Mouse (Mus musculus) hindbrain, embryonic 12.5 days (tissue): Measurements from ENCODE around the gene Olfr464. TPM values are rescaled to one million over a fixed set of nuclear protein-coding genes. Genes with fewer than 3 reads are reported as not detected.

ENCODE experiments used
- ATAC-seq: fragments of 200-750 bp; cut with Nextera tagmentation; 2 replicates; pipeline ENCODE4 v1.8.0; 2017; ENCODE audit warnings: moderate TSS enrichment; ENCODE audit not compliant: low FRiP score
- H3K27ac ChIP-seq: fragments of 300-500 bp; sonication (generic); 2 replicates; pipeline ENCODE4 v1.5.1; 2016; ENCODE audit warnings: mild to moderate bottlenecking
- H3K27me3 ChIP-seq: fragments of 300-500 bp; sonication (generic); 2 replicates; pipeline ENCODE4 v1.6.1; 2016; ENCODE audit warnings: mild to moderate bottlenecking
- H3K36me3 ChIP-seq: fragments of 300-500 bp; sonication (generic); 2 replicates; pipeline ENCODE4 v1.6.1; 2016; ENCODE audit warnings: mild to moderate bottlenecking
- H3K4me1 ChIP-seq: fragments of 300-500 bp; sonication (generic); 2 replicates; pipeline ENCODE4 v1.6.1; 2016
- H3K4me2 ChIP-seq: fragments of 300-500 bp; sonication (generic); replicated peaks from 2 replicates; pipeline ENCODE4 v1.6.1; 2016; ENCODE audit warnings: mild to moderate bottlenecking
- H3K4me3 ChIP-seq: fragments of 300-500 bp; sonication (generic); 2 replicates; pipeline ENCODE4 v1.5.1; 2016; ENCODE audit warnings: mild to moderate bottlenecking
- H3K9ac ChIP-seq: fragments of 300-500 bp; sonication (generic); 2 replicates; pipeline ENCODE4 v1.6.1; 2016; ENCODE audit warnings: mild to moderate bottlenecking, moderate library complexity
- H3K9me3 ChIP-seq: fragments of 300-500 bp; sonication (generic); replicated peaks from 2 replicates; pipeline ENCODE4 v1.6.1; 2016; ENCODE audit warnings: mild to moderate bottlenecking
- WGBS: fragments of 180-500 bp; shearing (Covaris S2); methylation state at CpG from one replicate; pipeline ENCODE4 v1.1.7; 2016; 5-methylcytosine and 5-hydroxymethylcytosine counted together
- polyA plus RNA-seq: library from polyadenylated mRNA; unstranded; fragments of >200 nt; fragmentation: Nextera tagmentation; extraction: Ambion mirVana; gene quantifications from 2 replicates; pipeline ENCODE4 v1.2.1, GENCODE M21; 2016

Gene Olfr464
- polyA plus RNA-seq, result not detected in 2 replicates

DNA sequence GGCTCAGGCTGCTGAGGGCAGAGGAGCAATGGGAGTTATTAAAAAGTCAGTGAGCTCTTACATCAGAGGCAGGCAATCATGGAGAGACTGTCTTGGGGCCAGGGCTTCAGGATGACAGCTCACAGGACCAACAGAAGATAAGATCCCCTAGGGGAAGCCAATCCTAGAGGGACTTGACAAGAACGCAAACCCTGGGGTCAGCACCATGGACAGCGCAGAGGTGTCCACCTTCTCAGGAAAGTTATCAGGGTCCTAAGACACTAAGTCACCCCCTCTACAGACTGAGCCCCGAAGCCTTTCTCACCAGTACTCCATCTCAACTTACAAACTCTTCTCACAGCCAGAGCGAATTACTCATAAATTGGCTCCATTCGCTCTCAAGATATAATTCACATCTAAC is at the start of gene Olfr464:
Gene Olfr464, minus strand, starts transcription at position 2 of the 400 bp plus-strand sequence.
- WGBS, result 37% methylated on average over 5 of the region's 5 CpGs
- no peak within 1 kb of the TSS for H3K4me2 ChIP-seq
- H3K27me3 ChIP-seq, result no peaks in the 10 kb centered on the region
- ATAC-seq, result no peak
- no peaks in the 10 kb centered on the region for H3K36me3 ChIP-seq
- H3K27ac ChIP-seq, result no peak within 1 kb of the TSS
- H3K9me3 ChIP-seq, result no peaks in the 10 kb centered on the region
- H3K4me3 ChIP-seq, result no peak within 1 kb of the TSS
- no peak within 1 kb of the TSS for H3K9ac ChIP-seq
- no peaks in the 10 kb centered on the region for H3K4me1 ChIP-seq

DNA sequence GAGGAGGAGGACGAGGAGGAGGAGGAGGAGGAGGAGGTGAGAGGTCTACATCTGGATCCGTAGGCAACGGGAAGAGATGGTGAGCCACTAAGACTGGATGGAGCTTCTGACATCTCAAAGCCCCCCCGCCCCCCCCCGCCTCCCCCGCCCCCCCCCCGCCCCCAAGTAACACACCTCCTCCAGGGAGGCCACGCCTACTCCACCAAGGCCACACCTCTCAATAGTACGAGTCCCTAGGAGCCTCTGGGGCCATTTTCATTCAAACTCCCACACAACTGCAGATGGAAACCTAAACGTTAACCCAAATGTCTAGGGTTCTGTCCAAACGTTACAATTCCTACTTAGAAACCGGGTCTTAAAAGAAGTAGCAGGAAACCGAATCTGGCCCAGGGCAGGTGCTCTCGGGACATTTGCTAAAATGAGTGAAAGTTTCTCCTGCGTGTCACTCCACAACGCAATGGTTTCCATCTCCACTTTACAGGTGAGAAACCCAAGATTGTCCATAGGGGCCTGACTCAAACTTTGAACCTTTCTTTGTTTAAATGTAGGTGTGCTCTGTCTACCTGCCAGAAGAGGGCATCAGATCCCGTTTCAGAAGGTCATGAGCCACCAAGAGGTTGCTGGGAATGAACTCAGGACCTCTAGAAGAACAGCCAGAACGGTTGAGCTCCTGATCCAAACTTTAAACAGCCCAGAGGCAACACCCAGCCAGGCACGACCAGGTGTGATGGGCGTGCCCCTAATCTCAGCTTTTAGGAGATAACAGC is 47.8 kb upstream of the Olfr464 start:
- ATAC-seq, result no peak
- WGBS, result 19% methylated on average over 14 of the region's 20 CpGs
- H3K9me3 ChIP-seq, result no peaks in the 10 kb centered on the region
- peak overlapping the region; percentile 40 for H3K4me2 ChIP-seq
- no peaks in the 10 kb centered on the region for H3K36me3 ChIP-seq
- no peak overlapping the region for H3K9ac ChIP-seq
- H3K4me1 ChIP-seq, result peaks cover 12% of the 10 kb centered on the region
- peaks cover 2% of the 10 kb centered on the region; the same call in 1 of the 2 replicates for H3K27me3 ChIP-seq
- no peak overlapping the region for H3K27ac ChIP-seq
- H3K4me3 ChIP-seq, result no peak overlapping the region

GRCm38 (mm10) chr11:87967692-87968289 is 47.0 kb upstream of the Olfr464 start:
- 2% methylated on average over 17 of the region's 17 CpGs for WGBS
- Histone ChIP-seq H3K4me3 (no peak overlapping the region), H3K9me3 (no peaks in the 10 kb centered on the region), H3K4me2 (peak overlapping the region; percentile 40), H3K27ac (no peak overlapping the region), H3K9ac (no peak overlapping the region), H3K27me3 (peaks cover 2% of the 10 kb centered on the region; the same call in 1 of the 2 replicates), H3K4me1 (peaks cover 12% of the 10 kb centered on the region), H3K36me3 (no peaks in the 10 kb centered on the region)
- ATAC-seq, result no peak

DNA sequence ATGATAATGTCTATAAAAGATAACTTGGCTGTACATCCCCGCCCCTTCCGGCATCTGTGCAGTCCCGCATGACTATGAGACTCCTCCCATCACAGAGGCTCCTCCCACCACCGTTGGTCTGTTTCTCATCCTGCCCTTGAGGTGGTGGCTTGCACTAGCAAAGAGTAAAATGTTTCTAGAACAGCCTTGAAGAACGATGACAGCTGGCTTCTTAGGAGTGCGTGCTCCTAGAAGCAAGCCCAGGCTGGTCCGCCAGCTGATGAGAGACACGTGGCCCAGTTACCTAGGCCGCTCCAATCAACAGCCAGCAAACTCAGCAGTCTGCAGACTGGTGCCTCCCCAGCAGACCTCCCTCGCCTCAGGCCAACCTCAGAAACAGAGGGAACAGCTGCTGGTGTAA is 45.4 kb upstream of the Olfr464 start:
- peaks cover 2% of the 10 kb centered on the region; the same call in 1 of the 2 replicates for H3K27me3 ChIP-seq
- no peak overlapping the region for H3K4me3 ChIP-seq
- no peaks in the 10 kb centered on the region for H3K9me3 ChIP-seq
- no peak for ATAC-seq
- peak overlapping the region; percentile 11; the same call in 1 of the 2 replicates for H3K4me2 ChIP-seq
- no peak overlapping the region for H3K27ac ChIP-seq
- H3K9ac ChIP-seq, result no peak overlapping the region
- WGBS, result 40% methylated on average over 10 of the region's 10 CpGs
- H3K4me1 ChIP-seq, result peaks cover 12% of the 10 kb centered on the region
- no peaks in the 10 kb centered on the region for H3K36me3 ChIP-seq

GRCm38 (mm10) chr11:87965293-87965692 is 44.5 kb upstream of the Olfr464 start:
- Histone ChIP-seq H3K36me3 (no peaks in the 10 kb centered on the region), H3K9ac (no peak overlapping the region), H3K4me3 (no peak overlapping the region), H3K4me1 (peaks cover 12% of the 10 kb centered on the region), H3K4me2 (no peak overlapping the region), H3K9me3 (no peaks in the 10 kb centered on the region), H3K27ac (no peak overlapping the region), H3K27me3 (peaks cover 2% of the 10 kb centered on the region; the same call in 1 of the 2 replicates)
- no peak for ATAC-seq
- 49% methylated on average over 3 of the region's 3 CpGs for WGBS

DNA sequence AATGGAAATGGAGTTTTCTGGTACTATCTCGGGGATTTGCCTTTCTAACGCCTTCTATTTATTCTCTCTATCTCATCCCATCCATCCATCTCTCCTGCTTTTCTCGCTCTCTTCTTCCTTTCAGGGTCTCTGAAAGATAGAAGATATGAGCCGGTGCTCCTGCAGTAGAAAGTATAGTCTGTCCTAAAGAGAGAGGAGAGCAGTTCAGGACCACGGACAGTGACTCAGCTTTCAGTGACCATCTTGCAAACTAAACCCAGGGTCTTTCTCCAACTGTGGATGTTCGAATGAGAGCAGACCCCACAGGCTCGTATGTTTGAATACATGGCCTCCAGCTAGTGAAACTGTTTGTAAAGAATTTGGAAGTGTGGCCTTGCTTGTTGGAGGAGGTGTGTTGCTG is 36.3 kb upstream of the Olfr464 start:
- Histone ChIP-seq H3K36me3 (no peaks in the 10 kb centered on the region), H3K27me3 (peaks cover 3% of the 10 kb centered on the region; the same call in 1 of the 2 replicates), H3K9me3 (no peaks in the 10 kb centered on the region), H3K4me1 (no peaks in the 10 kb centered on the region), H3K4me3 (no peak overlapping the region), H3K27ac (no peak overlapping the region), H3K4me2 (no peak overlapping the region), H3K9ac (no peak overlapping the region)
- WGBS, result 44% methylated on average over 7 of the region's 7 CpGs
- no peak for ATAC-seq

DNA sequence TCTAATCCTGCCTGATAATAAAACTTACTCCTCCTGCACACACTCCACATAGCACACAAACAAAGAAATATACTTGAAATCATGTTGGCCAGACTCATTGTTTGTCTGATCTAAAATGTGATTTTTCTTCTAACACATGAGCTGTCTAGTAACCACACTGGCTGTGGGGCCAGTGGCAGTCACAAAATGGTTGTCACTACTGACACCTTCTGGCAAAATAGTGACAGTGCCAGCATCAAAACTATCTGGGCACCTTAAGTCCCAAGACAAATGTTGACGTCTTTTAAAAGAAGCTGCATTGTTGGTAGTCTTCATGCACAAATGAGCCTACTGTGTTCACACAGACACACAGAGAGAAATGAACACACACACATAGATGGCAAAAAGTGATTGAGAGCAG is 34.4 kb upstream of the Olfr464 start:
- no peak overlapping the region for H3K27ac ChIP-seq
- no peak overlapping the region for H3K9ac ChIP-seq
- H3K4me2 ChIP-seq, result no peak overlapping the region
- peaks cover 3% of the 10 kb centered on the region; the same call in 1 of the 2 replicates for H3K27me3 ChIP-seq
- no peak overlapping the region for H3K4me3 ChIP-seq
- H3K36me3 ChIP-seq, result no peaks in the 10 kb centered on the region
- ATAC-seq, result no peak
- H3K9me3 ChIP-seq, result no peaks in the 10 kb centered on the region
- 9% methylated on average over 1 of the region's 1 CpGs for WGBS
- H3K4me1 ChIP-seq, result no peaks in the 10 kb centered on the region

DNA sequence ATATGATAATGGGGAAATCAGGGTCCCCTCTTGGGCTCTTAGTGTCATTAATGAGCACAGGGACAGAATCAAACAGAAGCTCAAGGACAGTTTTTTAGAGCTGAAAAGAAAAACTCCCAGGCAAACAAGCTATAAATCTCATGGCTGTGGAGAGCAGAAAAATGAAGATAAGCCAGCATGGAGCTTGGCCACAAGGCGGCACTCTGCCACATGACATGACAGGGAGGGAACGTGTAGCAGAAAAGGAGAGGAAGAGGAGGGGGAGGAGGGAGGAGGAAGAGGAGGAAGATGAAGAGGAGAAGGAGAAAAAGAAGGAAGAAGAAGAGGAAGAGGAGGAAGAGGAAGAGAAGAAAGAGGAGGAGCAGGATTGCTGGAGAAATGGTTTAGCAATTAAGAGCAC is 29.2 kb upstream of the Olfr464 start:
- no peak overlapping the region for H3K9ac ChIP-seq
- H3K9me3 ChIP-seq, result no peaks in the 10 kb centered on the region
- H3K27ac ChIP-seq, result no peak overlapping the region
- H3K4me1 ChIP-seq, result no peaks in the 10 kb centered on the region
- H3K27me3 ChIP-seq, result no peaks in the 10 kb centered on the region; the same call in 1 of the 2 replicates
- WGBS, result 2% methylated on average over 2 of the region's 2 CpGs
- H3K4me3 ChIP-seq, result no peak overlapping the region
- no peak overlapping the region for H3K4me2 ChIP-seq
- H3K36me3 ChIP-seq, result no peaks in the 10 kb centered on the region
- no peak for ATAC-seq

DNA sequence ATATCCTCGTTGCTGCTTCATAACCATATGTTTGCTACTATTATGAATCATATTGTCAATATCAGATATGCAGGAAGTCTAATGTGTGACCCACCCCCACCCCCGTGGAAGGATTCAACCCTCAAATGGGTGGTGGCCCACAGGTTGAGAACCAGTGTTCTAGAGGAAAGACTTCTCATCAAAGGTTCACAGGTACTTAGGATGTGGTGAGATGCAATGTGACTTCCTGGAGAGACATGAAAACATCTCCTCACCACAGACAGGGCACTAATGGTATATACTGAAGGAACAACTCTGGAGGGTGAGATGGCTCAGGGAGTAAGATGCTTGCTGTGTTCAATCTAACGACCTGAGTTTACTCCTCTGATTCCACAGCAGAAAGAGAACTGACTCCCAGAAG is 14.7 kb upstream of the Olfr464 start:
- WGBS, result 79% methylated on average over 3 of the region's 3 CpGs
- Histone ChIP-seq H3K9ac (no peak overlapping the region), H3K27me3 (no peaks in the 10 kb centered on the region), H3K4me2 (no peak overlapping the region), H3K9me3 (no peaks in the 10 kb centered on the region), H3K27ac (no peak overlapping the region), H3K4me1 (no peaks in the 10 kb centered on the region), H3K4me3 (no peak overlapping the region), H3K36me3 (no peaks in the 10 kb centered on the region)
- no peak for ATAC-seq

DNA sequence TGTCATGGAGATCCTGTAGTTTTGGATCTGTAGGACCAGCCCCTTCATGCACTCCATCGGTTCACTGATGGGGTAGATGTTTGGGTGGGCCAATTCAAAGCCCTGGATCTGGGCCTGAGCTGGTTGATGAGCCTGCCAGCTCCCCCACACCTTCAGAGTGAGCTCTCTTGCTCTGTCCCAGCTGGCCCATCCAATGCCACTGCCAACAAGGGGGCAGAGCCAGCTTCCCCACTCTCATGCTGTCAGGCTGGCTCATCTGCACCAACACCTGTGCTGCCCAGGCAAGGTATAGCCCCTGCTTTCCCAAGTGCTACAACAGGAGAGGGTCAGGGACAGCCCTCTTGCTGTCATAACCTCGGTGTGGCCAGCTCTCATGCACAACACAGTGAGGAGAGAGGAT is 13.0 kb upstream of the Olfr464 start:
- Histone ChIP-seq H3K4me1 (no peaks in the 10 kb centered on the region), H3K27me3 (no peaks in the 10 kb centered on the region), H3K4me3 (no peak overlapping the region), H3K27ac (no peak overlapping the region), H3K4me2 (no peak overlapping the region), H3K9ac (no peak overlapping the region), H3K36me3 (no peaks in the 10 kb centered on the region), H3K9me3 (no peaks in the 10 kb centered on the region)
- no peak for ATAC-seq
- 80% methylated on average over 2 of the region's 2 CpGs for WGBS

GRCm38 (mm10) chr11:87930348-87930747 is 9.6 kb upstream of the Olfr464 start:
- no peak overlapping the region for H3K9ac ChIP-seq
- WGBS, result 85% methylated on average over 2 of the region's 2 CpGs
- no peak overlapping the region for H3K4me3 ChIP-seq
- H3K36me3 ChIP-seq, result no peaks in the 10 kb centered on the region
- H3K4me2 ChIP-seq, result no peak overlapping the region
- no peaks in the 10 kb centered on the region for H3K27me3 ChIP-seq
- no peaks in the 10 kb centered on the region for H3K4me1 ChIP-seq
- no peak for ATAC-seq
- no peaks in the 10 kb centered on the region for H3K9me3 ChIP-seq
- H3K27ac ChIP-seq, result no peak overlapping the region

DNA sequence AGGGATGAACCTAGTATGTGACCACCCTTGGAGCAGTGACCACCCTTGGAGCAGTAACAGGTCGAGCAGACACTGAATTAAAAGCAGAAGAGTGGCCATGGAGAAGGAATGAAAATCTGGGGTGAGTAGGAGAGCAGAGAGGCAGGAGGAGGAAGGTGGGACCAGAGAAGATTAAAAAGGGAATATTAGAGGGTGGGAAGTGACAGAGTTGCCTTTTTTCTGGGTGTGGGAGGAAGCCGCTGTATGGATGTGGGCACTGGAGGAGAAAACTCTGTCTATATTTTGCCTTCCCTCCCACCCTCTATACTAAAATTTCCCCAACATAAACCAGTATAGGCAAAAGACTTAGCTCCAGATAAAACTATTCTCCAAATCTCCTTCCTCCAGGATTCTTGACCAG is 466 bp downstream of the Olfr464 start:
- Histone ChIP-seq H3K27ac (no peak overlapping the region), H3K9ac (no peak overlapping the region), H3K4me2 (no peak overlapping the region), H3K9me3 (no peaks in the 10 kb centered on the region), H3K4me1 (no peaks in the 10 kb centered on the region), H3K36me3 (no peaks in the 10 kb centered on the region), H3K27me3 (no peaks in the 10 kb centered on the region), H3K4me3 (no peak overlapping the region)
- ATAC-seq, result no peak
- WGBS, result 69% methylated on average over 2 of the region's 2 CpGs

- WGBS, result 100% methylated on average over 1 of the region's 1 CpGs
- no peaks in the 10 kb centered on the region for H3K9me3 ChIP-seq
- ATAC-seq, result no peak
These were observed 4.8 kb downstream of the Olfr464 start for GRCm38 (mm10) chr11:87916005-87916404.

More at GRCm38 (mm10) chr11:87916005-87916404, 4.8 kb downstream of the Olfr464 start:
- H3K4me3 ChIP-seq, result no peak overlapping the region
- no peaks in the 10 kb centered on the region for H3K27me3 ChIP-seq
- H3K27ac ChIP-seq, result no peak overlapping the region
- no peaks in the 10 kb centered on the region for H3K4me1 ChIP-seq
- H3K4me2 ChIP-seq, result no peak overlapping the region
- H3K9ac ChIP-seq, result no peak overlapping the region
- no peaks in the 10 kb centered on the region for H3K36me3 ChIP-seq
